Mouse (Mus musculus) left cerebral cortex, postnatal 10 days (tissue): Measurements from ENCODE around the gene Klra6. TPM values are rescaled to one million over a fixed set of nuclear protein-coding genes. Genes with fewer than 3 reads are reported as not detected.
"Not testable (repeated sequence)": the region's sequence is repeated elsewhere in the genome, so short reads cannot be mapped to it uniquely, and the experiment has no call there.

Experiments used
- DNase-seq, 2 experiments: peaks; one replicate each; pipeline ENCODE4 v3.0.0; 2021 to 2022; ENCODE audit warnings: low spot score in 2 of 2, mixed read lengths in 1 of 2; ENCODE audit errors: extremely low spot score in 1 of 2
- intact Hi-C: fragments of 180-260 bp; cut with DNase I; formaldehyde crosslinking; loops from one replicate; pipeline ENCODE4 v1.15.1; 2025
- total RNA-seq, 2 experiments: library from RNA; stranded (reverse); gene quantifications; 2 replicates each; pipeline ENCODE4 v1.2.3; 2021

Klra6 gene
- not detected for total RNA-seq

DNA sequence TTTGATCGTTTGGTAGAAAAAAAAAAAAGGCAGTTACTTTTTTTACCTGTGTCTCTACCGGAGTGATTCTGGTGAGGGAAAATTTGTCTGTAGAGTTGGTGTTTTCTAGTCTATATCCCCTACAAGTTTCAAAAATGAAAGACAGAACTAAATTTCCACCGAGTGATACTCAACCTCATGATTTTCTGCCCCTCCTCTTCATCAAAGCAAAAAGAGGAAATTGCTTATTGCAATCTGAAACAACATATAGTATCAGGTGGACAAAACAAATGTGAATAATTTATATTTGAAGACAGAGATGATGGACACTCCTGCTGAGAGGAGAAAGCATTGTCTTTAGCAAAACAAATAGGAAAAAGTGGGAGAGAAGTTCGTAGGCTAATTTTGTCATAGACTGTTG lies at the start of gene Klra6:
Gene Klra6 (minus strand): TSS at position 101 of the 400 bp plus-strand sequence.
- intact Hi-C loops = no loop called here
- no peak for DNase-seq

DNA sequence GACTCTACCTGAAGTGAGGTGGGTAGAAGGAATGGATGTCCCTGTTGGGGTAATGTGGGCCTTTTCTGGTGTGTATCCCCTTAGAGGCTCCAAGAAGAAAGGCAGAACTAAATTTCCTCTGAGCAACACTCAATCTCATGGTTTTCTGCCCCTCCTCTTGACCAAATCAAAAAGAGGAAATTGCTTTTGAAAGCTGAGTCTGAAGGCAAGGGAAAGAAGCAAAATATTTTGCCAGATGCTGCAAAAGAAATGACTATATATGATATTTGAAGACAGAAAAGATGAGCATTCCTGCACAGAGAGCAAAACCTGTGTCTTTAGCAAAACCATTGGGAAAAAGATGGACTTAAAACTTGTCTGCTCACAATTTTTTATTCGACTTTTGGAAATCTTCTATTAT lies 40.4 kb upstream of the Klra6 start, which contains the start of gene Klra4:
Gene Klra4 (minus strand): TSS at position 101 of the 400 bp plus-strand sequence.
- DNase-seq, intact Hi-C loops: not testable (repeated sequence)

DNA sequence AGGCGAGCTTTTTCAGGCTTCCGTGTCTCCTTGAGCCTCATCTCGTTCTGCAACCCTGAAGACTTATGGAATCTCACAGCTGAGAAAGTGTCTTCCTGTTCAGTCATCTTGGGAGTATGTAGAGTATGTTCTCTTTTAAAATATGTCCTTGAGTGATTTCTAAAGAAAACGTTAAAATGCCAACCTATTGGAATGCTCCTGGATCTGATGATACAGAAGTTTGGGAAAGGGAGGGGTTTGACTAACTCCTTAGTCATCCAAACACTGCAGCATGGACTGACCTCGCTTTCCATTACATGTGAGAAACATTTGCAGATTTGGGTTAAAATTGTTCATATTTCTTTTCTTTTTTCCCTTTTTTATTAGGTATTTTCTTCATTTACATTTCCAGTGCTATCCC lies 38.4 kb upstream of the Klra6 start:
- intact Hi-C loops = no loop called here
- no peak for DNase-seq

DNA sequence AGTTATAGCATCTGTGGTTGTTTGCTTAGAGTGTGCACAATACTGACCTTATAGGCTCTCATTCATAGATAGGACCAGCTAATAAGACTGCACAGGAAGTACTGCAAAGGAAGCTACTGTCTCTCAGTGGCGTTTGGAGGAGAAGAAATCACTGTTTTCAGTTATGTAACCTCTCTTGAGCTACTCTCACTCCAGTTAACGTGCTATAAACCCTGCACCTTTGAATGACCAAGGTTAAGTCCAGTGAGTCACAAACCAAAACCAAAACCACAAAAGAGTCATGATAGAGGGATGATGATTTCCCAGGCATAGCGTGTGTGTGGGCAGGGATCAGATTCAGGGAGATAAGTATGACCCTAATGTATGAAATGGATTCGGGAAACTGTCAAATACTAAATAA lies 8.4 kb upstream of the Klra6 start:
- DNase-seq, intact Hi-C loops: not testable (repeated sequence)

DNA sequence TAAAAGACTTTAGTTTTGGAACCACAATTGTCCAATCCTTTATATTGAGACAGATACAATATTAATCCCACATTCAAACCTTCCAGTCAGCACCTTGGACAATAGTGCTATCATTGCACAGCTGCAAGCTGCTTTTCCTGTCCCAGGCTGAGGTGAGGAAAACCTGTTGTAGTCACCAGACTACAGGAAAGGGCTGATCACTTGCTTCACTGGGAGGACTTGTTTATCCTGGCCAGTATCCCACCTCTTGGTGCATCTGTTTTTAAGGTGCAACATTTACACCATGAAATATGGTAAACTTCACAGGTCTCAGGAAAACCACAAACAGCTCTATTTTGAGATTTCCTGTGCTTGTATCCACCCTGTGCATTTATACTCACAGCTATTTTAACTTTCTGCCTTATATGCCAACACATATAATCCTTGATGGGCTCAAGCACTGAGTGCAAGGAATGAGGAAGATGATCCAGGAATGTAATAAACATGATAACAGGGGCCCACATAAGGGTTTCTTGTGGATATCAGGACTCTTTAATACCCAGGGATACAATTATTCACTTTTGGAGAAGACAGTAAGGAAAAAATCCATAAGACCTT lies 4.8 kb upstream of the Klra6 start:
- DNase-seq, intact Hi-C loops: not testable (repeated sequence)

Other genes with a start within 250 kb of the Klra6 start
- gene Gm156, start 242.7 kb downstream of the Klra6 start, total RNA-seq = not detected
- not detected for gene Gm17631, start 164.3 kb downstream of the Klra6 start, total RNA-seq
- gene Klra17, start 150.3 kb downstream of the Klra6 start, total RNA-seq = not detected
- not detected for gene Klra5, start 109.3 kb downstream of the Klra6 start, total RNA-seq
- not detected for gene Klra4, start 40.3 kb upstream of the Klra6 start, total RNA-seq
- gene Klra8, start 102.9 kb upstream of the Klra6 start, total RNA-seq = not detected
- gene Klra9, start 166.2 kb upstream of the Klra6 start, total RNA-seq = not detected
- not detected for gene Klra7, start 206.4 kb upstream of the Klra6 start, total RNA-seq